Mouse (Mus musculus) ovary, postnatal 36 days (tissue): Measurements from ENCODE around the gene Fbxo21.

Experiments
- DNase-seq: peaks from one replicate; pipeline ENCODE4 v3.0.0; 2022; ENCODE audit warnings: low spot score, mixed read lengths

Fbxo21 gene

DNA sequence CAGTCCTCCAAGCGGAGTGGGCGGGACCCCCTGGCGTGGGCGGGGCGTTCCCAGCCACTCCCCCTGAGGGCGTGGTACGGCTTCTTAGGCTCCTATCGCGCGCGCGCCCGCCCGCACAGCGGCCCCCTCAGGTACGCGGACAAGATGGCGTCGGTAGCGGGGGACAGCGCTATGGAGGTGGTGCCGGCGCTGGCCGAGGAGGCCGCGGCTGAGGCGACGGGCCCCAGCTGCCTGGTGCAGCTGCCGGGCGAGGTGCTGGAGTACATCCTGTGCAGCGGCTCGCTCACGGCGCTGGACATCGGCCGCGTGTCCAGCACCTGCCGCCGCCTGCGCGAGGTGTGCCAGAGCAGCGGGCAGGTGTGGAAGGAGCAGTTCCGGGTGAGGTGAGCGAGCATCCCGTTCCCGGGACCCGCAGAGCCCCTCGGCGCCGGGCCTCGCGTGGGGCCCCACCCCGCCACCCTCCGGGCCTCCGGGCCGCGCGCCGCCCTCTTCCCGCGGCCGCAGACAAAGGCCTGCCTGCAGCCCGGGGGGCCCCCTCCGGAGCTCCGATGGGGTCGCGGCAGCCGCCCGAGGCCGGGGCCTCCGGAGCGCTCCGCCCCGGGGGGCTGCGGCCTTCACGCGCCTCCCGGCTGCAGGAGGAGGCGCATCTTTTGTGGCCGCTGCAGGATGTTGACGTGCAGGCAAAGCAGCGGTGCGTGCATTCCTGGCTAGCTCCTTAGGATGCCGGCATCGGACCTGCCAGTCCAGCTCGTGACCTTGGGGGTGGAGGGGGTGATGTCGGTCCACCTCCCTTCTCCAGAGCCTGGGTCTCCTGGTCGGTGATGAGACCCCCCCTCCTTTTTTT is at the start of gene Fbxo21:
TSS of gene Fbxo21 (plus strand) at position 74 of the 844 bp plus-strand sequence.
- DNase-seq: peak; percentile 98

DNA sequence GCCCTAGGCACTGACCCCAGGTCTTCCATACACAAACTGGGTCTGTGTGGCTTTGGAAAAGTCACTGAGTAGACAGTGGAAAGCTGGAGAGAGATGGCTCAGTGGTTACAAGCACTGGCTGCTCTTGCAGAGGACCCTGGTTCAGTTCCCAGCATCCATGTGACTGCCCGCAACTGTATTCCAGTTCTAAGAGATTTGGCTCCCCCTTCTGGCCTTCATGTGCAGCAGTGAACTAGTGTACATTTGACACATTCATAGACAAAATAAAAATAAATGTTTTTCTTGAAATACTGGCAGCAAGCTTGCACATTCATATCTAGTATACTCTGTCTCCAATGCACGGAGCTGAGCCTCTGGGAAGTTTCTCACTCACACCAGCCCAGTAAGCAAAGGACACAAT is 48.0 kb upstream of the Fbxo21 start:
- no peak for DNase-seq

DNA sequence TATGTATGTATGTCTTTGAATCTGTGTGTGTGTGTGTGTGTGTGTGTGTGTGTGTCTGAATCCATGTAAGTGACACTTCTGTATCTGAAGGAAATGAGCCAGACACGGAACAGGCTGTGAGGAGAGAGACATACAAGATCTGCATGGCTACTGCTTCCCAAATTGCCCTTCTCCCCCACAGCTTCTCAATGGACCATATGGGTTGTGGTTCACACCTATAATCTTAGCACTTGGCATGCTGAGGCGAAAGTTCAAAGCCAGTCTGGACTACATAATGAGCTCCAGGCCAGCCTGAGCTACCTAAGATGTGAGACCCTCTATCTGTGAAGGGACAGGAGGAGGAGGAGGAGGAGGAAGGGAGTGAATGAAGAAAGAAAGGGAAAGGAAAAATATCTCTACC is 44.3 kb upstream of the Fbxo21 start:
- DNase-seq: no peak

DNA sequence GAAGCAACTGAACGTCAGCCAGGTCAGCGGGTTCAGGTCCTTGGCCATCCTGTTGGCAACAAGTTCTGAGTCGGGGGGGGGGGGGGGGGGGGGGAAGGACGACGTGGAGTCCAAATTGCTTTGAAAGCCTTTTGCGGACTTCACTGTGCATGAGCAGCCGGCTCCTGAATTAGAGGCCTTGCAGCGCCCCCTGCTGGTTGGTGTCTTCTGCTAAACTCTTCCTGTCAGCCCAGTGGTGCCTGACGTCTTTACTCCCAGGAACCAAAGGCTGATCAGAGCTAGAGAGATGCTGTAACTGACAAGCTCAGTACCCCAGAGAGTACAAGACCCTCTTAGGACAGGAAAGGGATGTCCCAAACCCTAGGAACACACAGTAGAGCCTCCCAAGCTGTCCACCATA is 43.7 kb upstream of the Fbxo21 start:
- peak; percentile 77 for DNase-seq

DNA sequence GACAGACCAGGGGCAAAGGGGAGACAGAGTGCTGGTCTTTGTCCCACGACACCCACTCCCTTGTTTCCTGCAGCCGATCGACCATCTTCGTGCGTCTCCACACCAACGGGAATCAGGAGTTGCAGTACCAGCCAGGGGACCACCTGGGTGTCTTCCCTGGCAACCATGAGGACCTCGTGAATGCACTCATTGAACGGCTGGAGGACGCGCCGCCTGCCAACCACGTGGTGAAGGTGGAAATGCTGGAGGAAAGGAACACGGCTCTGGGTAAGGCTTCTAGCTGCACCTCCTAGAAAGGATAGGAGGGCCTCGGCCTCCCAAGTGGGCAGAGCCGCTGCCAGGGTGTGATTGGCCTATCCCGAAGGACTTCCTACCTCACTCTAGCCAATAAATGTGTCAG is 40.2 kb upstream of the Fbxo21 start:
- no peak for DNase-seq

DNA sequence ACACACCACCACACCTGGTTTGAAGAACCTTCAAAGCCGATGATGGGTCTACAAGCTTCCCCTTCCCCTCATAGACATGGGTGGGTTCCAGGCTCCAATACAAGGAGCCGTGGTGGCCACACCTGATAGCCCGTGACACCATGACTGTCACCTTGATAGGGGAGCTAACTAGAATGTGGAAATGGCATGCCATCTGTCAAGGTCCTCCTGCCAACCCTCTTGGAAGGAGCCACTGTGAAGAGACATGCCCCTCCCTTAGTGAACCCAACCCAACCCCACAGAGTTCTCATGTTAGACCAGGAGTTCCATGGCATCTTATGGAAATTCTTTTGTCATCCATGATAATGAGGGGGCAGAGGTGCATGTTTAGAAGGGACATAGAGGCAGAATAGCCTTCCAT is 39.3 kb upstream of the Fbxo21 start:
- no peak for DNase-seq

DNA sequence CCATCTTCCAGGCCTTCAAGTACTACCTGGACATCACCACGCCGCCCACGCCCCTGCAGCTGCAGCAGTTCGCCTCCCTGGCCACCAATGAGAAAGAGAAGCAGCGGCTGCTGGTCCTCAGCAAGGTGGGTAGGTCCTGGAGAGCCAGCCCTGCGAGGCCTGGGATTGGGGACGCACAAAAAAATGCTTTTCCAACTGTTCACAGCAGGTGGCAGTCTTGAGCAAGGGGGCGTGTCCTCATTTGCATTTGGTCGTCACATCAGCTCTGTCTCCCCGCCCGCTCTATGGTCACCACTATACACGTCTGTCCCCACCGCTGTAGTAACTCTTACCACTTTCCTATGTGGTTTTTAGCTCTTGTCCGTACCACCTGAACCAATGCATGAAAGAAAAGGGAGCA is 38.3 kb upstream of the Fbxo21 start:
- peak; percentile 60 for DNase-seq

DNA sequence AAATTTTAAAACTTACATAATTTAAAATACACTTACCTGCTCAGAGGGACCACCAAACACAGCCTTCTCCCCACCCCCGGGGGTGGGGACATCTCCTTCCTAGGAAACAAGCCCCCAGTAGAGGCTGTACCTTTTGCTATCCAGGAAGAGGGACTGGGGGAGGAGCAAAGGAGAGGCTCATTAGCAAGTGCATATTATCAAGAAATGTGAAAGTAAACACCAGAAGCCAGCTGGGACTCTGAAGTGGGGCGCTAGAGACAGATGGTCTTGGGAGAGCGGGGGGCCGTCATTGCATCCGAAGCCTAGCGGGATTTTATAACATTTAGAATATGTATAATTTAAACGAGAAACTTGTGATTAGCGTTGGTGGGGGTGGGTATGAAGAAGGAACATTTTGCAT is 37.1 kb upstream of the Fbxo21 start:
- DNase-seq: no peak

DNA sequence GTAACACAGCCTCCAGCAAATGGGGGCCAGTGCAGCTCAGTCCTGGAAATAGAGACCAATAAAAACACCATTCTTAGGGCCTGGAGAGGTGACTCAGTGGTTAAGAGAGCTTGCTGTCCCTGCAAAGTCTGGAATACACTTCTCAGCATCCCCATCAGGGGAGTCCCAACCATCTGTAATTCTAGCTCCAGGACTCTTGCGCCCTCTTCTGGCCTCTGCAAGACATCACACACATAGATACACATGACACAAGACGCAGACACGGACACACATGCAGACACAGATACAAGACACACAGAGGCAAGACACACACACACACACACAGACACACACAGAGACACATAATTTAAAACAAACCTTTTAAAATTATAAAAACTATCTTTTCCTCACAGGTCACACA is 35.0 kb upstream of the Fbxo21 start:
- no peak for DNase-seq

DNA sequence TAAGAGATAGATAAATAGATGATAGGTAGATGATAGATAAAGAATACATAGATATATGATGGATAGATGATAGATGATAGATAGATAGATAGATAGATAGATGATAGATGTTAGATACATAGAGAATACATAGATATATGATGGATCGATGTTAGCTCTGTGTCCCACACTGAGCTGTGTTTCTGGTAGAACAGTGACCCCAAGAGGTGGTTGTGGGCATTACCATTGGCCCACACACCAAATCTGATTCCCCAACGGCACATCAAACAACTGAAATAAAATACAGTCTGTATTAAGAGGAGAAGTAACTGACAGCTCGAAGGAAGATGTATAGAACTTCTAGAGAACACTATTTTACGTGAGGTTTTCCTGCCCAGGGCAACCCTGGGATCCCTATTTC is 29.9 kb upstream of the Fbxo21 start:
- peak; percentile 19 for DNase-seq

DNA sequence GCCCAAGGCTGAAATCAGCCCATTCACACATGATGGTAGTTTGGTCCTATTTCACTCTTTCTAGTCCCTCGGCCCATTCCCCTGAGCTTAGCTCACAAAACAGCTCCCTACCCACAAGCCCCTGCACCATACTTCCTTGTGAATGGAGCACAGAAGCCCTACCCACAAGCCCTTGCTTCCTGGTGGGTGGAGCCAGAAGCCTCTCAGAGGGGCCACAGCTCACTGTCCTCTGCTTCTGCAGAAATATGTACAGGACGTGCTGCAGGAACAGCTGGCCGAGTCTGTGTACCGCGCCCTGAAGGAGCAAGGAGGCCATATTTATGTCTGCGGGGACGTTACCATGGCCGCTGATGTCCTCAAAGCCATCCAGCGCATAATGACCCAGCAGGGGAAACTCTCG is 27.1 kb upstream of the Fbxo21 start:
- no peak for DNase-seq

DNA sequence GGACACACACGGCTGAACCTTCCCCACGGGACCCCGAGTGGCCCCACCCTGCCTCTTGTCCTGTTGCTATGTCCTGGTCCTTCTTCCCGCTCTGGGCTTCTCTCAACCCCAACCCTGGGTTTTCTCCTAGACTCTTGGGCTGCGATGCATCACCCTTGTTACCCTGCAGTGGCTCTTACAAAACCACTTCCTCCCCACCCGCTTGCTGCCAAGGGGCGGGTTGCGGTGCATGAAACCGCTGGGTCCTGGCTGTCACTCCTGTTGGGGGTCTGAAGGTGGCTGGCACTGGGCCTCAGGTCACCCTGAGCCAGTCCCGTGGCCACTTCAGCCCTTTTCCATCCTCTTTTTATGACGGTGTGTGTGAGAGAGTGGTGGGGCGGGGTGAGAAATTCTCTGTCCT is 22.6 kb upstream of the Fbxo21 start:
- no peak for DNase-seq

DNA sequence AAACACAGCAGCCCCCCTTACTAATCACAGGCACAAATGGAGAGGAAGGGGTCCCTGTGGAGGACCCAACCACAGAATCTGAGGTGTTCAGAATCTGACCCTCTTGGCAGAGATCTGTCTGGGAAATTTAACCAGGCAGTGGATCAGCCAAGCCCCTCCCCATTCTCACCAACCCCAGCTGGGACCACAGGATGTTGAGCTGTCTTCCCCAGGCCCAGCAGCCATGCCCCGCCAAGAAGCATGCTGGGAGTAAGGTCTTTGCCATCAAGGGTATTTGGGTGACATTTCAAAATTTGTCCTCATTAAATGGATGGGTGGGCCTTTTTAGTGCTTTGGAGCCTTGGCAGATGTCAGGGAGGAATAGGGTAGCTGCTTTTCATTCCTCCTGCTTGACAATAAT is 22.1 kb upstream of the Fbxo21 start:
- no peak for DNase-seq

DNA sequence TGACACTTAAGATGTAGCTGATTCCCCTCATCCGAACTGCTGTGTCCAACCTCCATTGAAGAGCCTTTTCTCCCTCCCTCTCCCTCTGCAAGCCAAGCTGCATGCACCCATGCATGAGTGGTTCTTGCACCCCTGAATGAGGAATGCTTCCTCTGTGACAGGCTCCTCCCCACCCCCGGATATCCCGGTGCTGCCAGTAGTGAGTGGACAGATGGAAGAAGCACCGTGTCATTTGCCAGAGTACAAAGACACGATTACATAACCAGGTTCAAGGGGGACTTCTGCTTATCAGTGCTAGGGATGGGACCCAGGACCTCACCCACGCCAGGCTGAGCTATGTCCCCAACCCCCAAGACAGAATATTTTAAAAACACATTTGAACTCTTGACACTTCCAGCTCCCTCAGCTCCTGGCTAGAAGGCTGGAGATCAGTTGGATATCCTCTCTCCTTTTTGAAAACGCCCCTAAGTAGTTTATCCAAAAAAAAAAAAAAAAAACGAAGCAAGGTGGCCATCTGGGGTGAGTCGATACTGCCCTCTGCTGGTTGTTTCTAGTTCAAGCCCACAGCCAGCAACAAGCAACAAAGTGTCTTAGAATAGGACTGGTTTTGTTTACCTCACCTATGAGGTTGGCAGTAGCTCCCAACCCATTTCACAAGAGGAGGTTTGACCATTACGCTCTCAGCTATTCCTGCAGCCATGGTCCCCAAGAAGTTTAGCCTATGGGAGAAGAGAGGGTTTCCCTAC is 20.7 kb upstream of the Fbxo21 start:
- no peak for DNase-seq

DNA sequence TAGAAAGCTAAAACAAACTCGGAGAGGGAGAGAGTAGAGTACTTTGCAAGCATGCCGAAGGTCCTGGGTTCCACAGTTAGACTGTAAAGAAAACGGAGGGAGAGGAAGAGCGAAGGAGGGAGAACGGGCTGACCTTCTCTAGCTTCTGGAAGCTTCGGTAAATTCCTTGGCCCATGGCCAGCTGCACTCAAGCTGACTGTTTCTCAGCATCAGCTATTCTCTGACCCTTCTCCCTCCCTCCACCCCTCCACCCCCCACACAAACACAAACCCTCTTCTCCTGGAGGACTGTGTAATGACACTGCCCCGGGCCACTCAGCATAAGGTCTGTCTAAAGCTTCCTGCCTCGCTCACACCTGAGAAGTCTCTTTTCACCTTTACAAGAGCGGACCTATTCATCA is 11.8 kb upstream of the Fbxo21 start:
- peak; percentile 22 for DNase-seq

DNA sequence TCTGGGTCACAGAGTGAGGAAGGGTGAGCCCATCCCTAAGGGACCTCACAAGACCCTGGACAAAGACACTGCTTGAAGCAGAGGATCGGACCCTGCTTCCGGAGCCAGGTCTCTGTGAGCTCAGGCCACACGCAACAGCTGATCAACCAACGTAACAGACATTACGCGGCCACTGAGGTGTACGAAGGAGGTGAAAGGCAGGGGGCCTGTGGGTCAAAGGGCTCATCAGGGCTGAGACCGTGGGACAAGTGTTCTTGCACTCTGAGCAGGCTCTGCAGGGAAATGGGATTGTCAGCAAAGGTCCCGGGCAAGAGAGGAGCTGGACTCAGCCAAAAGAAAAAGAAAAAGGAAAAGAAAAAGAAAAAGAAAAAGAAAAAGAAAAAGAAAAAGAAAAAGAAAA is 9.6 kb upstream of the Fbxo21 start:
- no peak for DNase-seq

DNA sequence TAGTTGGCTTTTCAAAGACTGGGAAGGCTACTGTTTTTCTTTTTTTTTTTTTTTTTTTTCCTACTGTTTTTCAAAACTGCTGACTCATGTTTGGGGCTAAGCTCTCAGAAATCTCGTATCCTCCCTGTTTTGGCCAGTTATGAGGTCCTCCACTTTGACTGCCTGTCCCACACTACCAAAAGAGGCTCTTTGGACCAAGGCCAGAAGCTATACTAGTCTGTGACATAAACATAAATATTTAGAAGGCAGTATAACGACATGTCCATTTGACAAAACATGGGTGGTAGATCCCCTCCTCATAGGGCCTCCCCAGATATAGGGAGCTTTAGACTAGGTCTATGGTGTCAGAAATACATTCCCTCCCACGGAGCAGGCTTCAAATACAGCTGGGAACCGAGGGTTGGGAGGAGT is 8.9 kb upstream of the Fbxo21 start:
- DNase-seq: no peak

DNA sequence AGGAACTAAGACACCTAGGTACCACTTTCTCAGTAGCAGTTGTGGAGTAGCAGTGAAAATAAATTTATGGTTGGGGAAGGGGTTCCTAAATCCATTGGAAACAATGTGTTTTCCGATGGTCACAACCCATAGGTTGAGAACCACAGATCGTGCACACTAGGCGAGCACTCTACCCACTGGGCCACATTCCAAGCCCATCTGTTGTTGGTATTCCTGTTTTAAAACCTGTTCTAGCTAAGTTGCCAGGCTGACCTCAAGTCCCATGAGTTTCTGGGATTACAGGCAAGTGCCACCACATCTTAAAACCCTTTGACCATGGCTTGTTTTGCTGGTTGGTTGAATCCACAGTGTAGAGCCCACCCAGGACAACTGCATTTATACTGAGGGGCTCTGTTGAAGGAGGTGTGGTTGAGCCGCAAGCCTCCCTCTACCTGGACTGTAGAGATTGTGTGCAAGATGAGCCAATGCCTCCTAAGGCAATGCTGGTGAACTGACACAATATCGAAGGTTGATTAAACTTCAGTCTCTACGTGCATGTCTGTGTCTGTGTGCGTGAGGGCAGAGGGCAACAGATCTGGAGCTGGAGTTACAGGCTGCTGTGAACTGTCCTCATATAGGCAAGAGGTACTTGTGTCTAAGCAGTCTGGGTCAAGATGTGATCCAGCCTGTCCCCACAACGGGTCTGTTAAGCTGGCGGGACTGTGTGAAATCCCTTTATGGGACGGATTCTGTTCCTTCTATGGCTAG is 6.7 kb upstream of the Fbxo21 start:
- no peak for DNase-seq

DNA sequence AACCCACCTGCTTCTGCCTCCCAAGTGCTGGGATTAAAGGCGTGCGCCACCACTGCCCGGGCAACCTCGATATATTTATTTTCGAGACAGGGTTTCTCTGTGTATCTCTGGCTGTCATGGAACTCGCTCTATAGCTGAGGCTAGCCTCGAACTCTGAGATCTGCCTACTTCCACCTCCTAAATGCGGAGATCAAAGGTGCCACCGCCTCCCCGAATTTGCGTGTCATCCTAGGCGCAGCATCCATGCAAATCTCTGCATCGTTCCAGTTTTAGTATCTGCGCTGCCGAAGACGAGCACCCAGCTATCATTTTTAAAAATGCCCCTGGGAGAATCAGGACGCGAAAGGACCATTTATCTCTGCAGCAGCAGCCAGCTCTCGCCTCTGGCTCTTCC is 270 bp upstream of the Fbxo21 start:
- no peak for DNase-seq

DNA sequence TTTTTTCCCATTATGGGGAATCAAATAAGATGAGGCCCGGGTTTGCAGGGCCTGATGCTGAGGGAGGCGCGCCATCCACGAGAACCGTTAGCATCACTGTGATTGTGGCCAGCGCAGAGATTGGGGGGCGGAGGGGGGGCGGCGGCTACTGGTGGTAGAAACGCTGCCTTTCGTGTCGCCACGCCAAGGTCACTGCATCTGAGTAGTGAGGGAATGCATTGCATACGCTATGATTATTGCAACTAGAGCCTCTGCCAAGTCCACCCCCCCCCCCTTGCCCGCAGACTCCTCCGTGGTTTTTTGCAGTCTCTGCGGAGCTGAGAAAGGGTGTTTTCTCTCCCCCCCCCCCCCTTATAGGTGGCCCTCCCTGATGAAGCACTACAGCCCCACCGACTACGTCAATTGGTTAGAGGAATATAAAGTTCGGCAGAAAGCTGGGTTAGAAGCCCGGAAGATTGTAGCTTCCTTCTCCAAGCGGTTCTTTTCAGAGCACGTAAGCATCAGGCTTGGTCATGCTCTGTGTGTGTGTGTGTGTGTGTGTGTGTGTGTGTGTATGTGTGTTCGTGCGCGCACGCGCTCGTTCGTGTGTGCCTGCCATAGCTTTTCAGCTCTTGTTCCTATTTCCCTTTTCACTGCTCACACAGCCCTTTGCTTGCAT is 1.1 kb downstream of the Fbxo21 start:
- DNase-seq: peak; percentile 23

DNA sequence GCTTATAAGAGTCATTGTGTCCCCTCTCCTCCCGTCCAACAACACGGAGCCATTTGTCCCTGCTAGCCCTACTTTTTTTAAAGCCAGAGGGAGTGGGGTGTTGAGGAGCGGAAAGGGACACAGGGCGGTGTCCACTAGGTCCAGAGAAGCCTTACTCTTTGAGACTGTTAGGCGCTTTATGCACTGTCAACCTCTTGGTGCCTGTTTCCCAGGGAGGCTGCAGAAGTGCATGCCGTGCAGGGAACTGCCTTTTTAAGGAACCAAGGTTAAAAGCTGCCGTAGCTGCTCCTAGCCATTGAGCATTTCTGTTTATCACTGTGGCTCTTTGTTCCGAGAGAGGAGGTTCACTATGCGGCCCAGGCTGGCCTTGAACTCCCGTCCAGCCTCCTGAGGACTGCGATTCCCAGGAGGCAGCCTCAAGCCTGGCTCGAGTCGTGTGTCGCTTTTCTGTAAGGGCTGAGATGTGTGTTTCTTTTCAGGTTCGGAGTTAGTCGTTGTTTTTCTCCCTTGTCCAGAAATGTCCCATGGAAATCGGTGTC is 1.7 kb downstream of the Fbxo21 start:
- peak; percentile 26 for DNase-seq

DNA sequence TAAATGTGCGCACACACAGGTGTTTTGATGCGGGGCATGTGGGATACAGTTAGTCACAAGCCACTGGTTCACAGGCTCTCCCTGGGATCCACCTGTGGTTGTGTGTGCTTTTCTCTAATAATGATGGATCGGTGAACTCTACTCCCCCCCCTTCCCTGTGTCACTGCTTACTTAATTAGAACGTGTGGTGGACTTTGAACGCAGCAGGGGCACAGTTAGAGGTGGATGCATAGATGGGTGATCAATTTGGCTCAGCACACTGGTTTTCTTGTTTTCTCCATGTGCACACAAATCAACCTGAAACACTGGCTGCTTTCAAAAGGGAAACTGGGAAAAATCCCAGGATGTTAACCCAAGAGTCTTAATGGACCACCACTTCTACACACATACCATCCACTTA is 2.6 kb downstream of the Fbxo21 start:
- no peak for DNase-seq
